Mouse (Mus musculus) heart, embryonic 12.5 days (tissue): ENCODE measurements around the gene Meiob. TPM values are rescaled to one million over a fixed set of nuclear protein-coding genes. Genes with fewer than 3 reads are reported as not detected.
A peak's percentile ranks its signal among the peaks of the same experiment; 100 is the strongest.

Experiments
- ATAC-seq: fragments of 200-750 bp; cut with Nextera tagmentation; 2 replicates; pipeline ENCODE4 v1.8.0; 2017; ENCODE audit warnings: moderate TSS enrichment, moderate library complexity; ENCODE audit not compliant: insufficient number of reproducible peaks, low FRiP score
- H3K27ac ChIP-seq: fragments of 300-500 bp; sonication (generic); 2 replicates; pipeline ENCODE4 v1.5.1; 2016; ENCODE audit warnings: mild to moderate bottlenecking, moderate library complexity; ENCODE audit not compliant: poor library complexity, severe bottlenecking
- H3K27me3 ChIP-seq: fragments of 300-500 bp; sonication (generic); replicated peaks from 2 replicates; pipeline ENCODE4 v1.6.1; 2016; ENCODE audit warnings: mild to moderate bottlenecking, moderate library complexity
- H3K36me3 ChIP-seq: fragments of 300-500 bp; sonication (generic); 2 replicates; pipeline ENCODE4 v1.6.1; 2016; ENCODE audit warnings: mild to moderate bottlenecking, moderate library complexity
- H3K4me1 ChIP-seq: fragments of 300-500 bp; sonication (generic); replicated peaks from 2 replicates; pipeline ENCODE4 v1.6.1; 2016; ENCODE audit warnings: mild to moderate bottlenecking
- H3K4me2 ChIP-seq: fragments of 300-500 bp; sonication (generic); 2 replicates; pipeline ENCODE4 v1.6.1; 2016; ENCODE audit warnings: mild to moderate bottlenecking, moderate library complexity
- H3K4me3 ChIP-seq: fragments of 300-500 bp; sonication (generic); 2 replicates; pipeline ENCODE4 v1.5.1; 2016; ENCODE audit warnings: mild to moderate bottlenecking
- H3K9ac ChIP-seq: fragments of 300-500 bp; sonication (generic); 2 replicates; pipeline ENCODE4 v1.6.1; 2016; ENCODE audit warnings: mild to moderate bottlenecking, moderate library complexity
- H3K9me3 ChIP-seq: fragments of 300-500 bp; sonication (generic); replicated peaks from 2 replicates; pipeline ENCODE4 v1.6.1; 2016; ENCODE audit warnings: mild to moderate bottlenecking, moderate library complexity
- WGBS: fragments of 180-500 bp; shearing (Covaris S2); methylation state at CpG from one replicate; pipeline ENCODE4 v1.1.7; 2016; 5-methylcytosine and 5-hydroxymethylcytosine counted together
- polyA plus RNA-seq: library from polyadenylated mRNA; unstranded; fragments of >200 nt; fragmentation: Nextera tagmentation; extraction: Ambion mirVana; gene quantifications from 2 replicates; pipeline ENCODE4 v1.2.1, GENCODE M21; 2016

The Meiob gene
- polyA plus RNA-seq, 1 experiment from 2014 or later, result not detected

GRCm38 (mm10) chr17:24874989-24875388 is 70.9 kb downstream of the Meiob start:
- H3K27ac ChIP-seq, result no peak overlapping the region
- H3K27me3 ChIP-seq, result no peaks in the 10 kb centered on the region
- no peak overlapping the region for H3K9ac ChIP-seq
- ATAC-seq, result no peak
- H3K4me3 ChIP-seq, result no peak overlapping the region
- no peaks in the 10 kb centered on the region for H3K36me3 ChIP-seq
- H3K4me2 ChIP-seq, result no peak overlapping the region
- 63% methylated on average over 8 of the region's 8 CpGs for WGBS
- H3K9me3 ChIP-seq, result no peaks in the 10 kb centered on the region
- H3K4me1 ChIP-seq, result no peaks in the 10 kb centered on the region

- H3K4me2 ChIP-seq, result no peak overlapping the region
- WGBS, result 58% methylated on average over 10 of the region's 10 CpGs
- H3K27me3 ChIP-seq, result no peaks in the 10 kb centered on the region
- H3K27ac ChIP-seq, result no peak overlapping the region
- no peak overlapping the region; the same call in 1 of the 2 replicates for H3K9ac ChIP-seq
- H3K4me3 ChIP-seq, result no peak overlapping the region
- no peaks in the 10 kb centered on the region for H3K9me3 ChIP-seq
- H3K36me3 ChIP-seq, result peaks cover 2% of the 10 kb centered on the region; the same call in 1 of the 2 replicates
- 0 out of 2 replicates have a peak, but pooled peaks have one; percentile 12 for ATAC-seq
- H3K4me1 ChIP-seq, result 0 out of 2 replicates have a peak, but pooled peaks cover 5% of the 10 kb centered on the region
Measured at GRCm38 (mm10) chr17:24877336-24878116, 73.4 kb downstream of the Meiob start.

DNA sequence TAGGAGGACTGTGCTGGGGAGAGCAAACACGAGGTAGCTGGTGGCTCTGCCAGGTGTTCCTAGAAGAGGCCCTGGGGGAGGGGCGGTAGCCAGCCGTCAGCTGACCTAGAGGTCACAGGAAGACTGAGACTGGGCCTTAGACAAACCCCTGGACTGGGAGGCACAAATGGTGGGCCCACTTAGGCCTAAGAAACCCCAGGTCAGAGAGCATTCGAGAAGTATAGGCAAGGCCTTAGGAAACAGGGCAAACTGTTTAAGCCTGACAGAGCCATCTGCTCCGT is 74.0 kb downstream of the Meiob start:
- Histone ChIP-seq H3K4me3 (no peak overlapping the region), H3K9me3 (no peaks in the 10 kb centered on the region), H3K4me1 (0 out of 2 replicates have a peak, but pooled peaks cover 5% of the 10 kb centered on the region), H3K27ac (no peak overlapping the region), H3K9ac (no peak overlapping the region; the same call in 1 of the 2 replicates), H3K27me3 (no peaks in the 10 kb centered on the region), H3K4me2 (no peak overlapping the region), H3K36me3 (peaks cover 8% of the 10 kb centered on the region)
- 0 out of 2 replicates have a peak, but pooled peaks have one; percentile 5 for ATAC-seq
- WGBS, result 40% methylated on average over 5 of the region's 5 CpGs

DNA sequence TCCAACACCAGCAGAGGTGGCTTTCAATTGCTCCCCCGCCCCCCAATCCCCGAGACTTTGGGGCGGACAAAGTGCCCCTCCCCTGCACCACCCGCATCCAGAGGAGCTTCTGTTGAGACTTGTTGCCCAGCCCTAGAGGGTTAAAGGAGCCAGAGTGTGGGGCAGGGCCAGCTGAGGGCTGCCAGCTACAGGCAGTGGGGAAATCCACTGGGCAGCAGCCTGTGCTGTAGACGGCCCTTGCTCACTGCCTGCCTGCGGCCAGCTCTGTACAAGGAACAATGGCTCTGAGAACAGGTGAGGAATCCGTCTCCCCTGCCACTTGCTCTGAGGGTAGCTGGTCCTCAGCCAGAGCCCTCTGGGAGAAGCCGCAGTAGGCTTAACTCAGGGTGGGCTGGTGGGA is 74.4 kb downstream of the Meiob start:
- Histone ChIP-seq H3K4me2 (no peak overlapping the region), H3K27ac (no peak overlapping the region), H3K9ac (no peak overlapping the region), H3K36me3 (peaks cover 12% of the 10 kb centered on the region), H3K27me3 (no peaks in the 10 kb centered on the region), H3K4me1 (0 out of 2 replicates have a peak, but pooled peaks cover 5% of the 10 kb centered on the region), H3K9me3 (no peaks in the 10 kb centered on the region), H3K4me3 (no peak overlapping the region)
- no peak for ATAC-seq
- WGBS, result 70% methylated on average over 8 of the region's 8 CpGs

DNA sequence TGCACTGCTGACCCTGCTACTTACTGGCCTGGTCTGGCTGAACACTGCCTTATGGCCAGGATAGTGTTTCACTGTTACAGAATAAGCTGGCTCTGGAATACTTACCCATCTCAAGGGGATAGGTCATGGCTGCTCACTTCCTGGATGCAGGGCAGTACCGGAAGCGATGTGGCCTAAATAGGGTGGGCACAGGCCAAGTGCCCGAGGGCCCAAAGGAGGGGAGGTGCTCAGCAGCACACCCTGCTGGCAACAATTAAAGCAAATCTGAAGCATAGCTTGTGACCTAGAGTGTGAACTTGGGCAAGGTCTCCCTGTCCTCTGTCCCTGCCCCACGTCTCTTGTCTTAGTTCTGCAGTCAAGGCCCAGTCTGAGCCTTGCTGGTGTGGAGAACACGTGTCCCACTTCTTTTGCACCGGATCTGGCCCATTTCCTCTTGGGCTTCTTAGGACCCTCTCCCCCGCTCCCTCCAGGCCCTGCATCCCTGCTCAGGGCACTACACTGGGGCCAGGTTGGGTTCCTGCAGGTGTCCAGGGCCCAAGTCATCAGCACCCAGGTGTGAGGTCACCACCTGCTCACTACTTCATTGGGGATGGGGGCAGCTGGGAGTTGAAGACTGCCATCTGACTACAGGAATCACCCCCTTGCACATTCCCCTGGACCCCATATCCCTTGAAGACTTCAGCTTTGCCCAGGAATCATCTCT is 77.8 kb downstream of the Meiob start:
- Histone ChIP-seq H3K4me3 (no peak overlapping the region), H3K27me3 (no peaks in the 10 kb centered on the region), H3K36me3 (peaks cover 20% of the 10 kb centered on the region), H3K9me3 (no peaks in the 10 kb centered on the region), H3K27ac (no peak overlapping the region), H3K4me1 (peaks cover 15% of the 10 kb centered on the region), H3K4me2 (no peak overlapping the region), H3K9ac (no peak overlapping the region)
- no peak for ATAC-seq
- 46% methylated on average over 7 of the region's 7 CpGs for WGBS

- no peak overlapping the region for H3K27ac ChIP-seq
- peaks cover 26% of the 10 kb centered on the region for H3K36me3 ChIP-seq
- H3K4me2 ChIP-seq, result no peak overlapping the region
- H3K27me3 ChIP-seq, result no peaks in the 10 kb centered on the region
- H3K9me3 ChIP-seq, result no peaks in the 10 kb centered on the region
- 74% methylated on average over 6 of the region's 6 CpGs for WGBS
- no peak overlapping the region for H3K9ac ChIP-seq
- H3K4me1 ChIP-seq, result peaks cover 26% of the 10 kb centered on the region
- H3K4me3 ChIP-seq, result no peak overlapping the region
- ATAC-seq, result no peak
Measured at GRCm38 (mm10) chr17:24884391-24884790, 80.3 kb downstream of the Meiob start.

DNA sequence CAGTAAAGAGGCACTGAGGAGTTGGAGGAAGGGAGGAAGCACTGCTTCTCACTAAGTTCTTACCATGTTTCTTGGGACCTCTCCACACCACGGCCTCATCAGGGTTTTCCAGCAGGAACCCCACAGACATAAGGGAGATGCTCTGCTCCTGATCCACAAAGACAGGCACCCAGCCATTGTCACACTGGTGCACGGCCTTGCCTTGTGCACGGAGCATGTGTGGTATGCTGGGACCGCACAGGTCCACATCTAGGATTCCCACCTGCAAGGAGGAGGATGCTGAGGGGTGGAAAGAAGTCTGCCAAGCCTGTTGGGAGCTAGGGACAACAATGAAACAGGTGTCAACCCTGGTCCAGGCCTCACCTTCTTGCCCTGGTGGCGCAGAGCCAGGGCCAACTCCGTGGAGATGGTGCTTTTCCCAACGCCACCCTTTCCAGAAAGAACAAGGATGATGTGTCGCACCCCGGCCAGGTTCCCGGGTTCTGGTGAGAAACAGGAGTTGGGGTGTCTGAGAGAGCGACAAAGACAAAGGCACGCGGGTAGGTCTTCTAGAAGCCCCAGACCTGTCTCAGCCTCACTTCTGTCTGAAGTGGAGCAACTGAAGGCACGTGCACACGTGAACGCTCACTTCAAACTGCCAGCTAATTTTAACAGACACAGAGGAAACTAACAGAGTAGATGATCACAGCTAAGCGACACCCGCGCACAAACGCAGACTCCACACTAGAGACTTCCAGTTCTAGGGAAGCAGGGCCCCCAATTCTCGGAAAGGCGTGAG is 81.5 kb downstream of the Meiob start:
- Histone ChIP-seq H3K9ac (peak overlapping the region; percentile 77), H3K36me3 (peaks cover 38% of the 10 kb centered on the region), H3K4me2 (peak overlapping the region; percentile 86), H3K27me3 (no peaks in the 10 kb centered on the region), H3K27ac (no peak overlapping the region), H3K4me3 (peak overlapping the region; percentile 86), H3K4me1 (peaks cover 26% of the 10 kb centered on the region), H3K9me3 (no peaks in the 10 kb centered on the region)
- 23% methylated on average over 22 of the region's 22 CpGs for WGBS
- no peak for ATAC-seq

DNA sequence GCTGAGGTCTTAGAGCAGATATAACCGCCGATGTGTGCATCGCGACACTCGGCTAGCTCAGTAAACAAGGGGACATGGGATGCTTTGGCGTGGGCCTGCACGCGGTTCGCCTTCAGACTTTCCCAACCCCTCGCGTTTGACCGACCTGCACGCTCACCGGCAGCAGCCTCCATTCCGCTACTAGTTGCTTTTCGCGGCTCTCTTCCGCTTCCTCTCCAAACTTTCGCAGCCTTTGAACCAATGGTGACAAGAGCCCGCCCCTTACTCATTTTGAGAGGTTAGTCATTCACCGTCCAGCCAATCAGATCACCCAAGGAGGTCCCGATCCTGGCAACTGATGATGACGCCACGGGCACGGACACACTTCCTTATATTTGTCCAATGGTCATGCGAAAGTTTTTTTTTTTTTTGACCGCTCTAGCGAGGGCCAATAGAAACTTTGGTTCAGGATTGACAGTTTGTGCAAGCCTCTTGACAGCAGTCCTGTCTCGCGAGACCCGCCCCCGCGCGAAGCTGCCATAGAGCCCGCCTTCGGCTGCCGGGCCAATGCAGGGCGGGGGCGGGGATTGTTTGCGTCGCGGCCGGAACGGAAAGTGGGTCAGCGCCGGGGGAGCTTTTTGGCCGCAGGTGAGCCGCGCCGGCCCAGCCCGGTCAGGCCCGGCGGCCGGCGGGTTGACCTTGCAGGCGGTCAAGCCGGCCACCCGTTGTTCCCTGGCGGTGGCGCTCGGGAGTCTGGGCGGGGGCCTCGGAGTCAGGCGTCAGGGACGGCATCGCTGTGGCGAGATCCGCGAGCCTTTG is 82.2 kb downstream of the Meiob start, which contains the start of the genes Nubp2 and Spsb3:
Gene Nubp2, minus strand, starts transcription at position 216 of the 798 bp plus-strand sequence.
Gene Spsb3, plus strand, starts transcription at position 510 of the 798 bp plus-strand sequence.
- Histone ChIP-seq H3K9me3 (no peaks in the 10 kb centered on the region), H3K4me3 (peak within 1 kb of the TSS; percentile 86), H3K36me3 (peaks cover 46% of the 10 kb centered on the region), H3K4me1 (peaks cover 26% of the 10 kb centered on the region), H3K4me2 (peak within 1 kb of the TSS; percentile 89), H3K9ac (peak within 1 kb of the TSS; percentile 88), H3K27me3 (no peaks in the 10 kb centered on the region), H3K27ac (peak within 1 kb of the TSS; percentile 71)
- ATAC-seq, result peak; percentile 96
- WGBS, result under 1% methylated on average over 69 of the region's 69 CpGs

GRCm38 (mm10) chr17:24886932-24887271 is 82.8 kb downstream of the Meiob start:
- no peaks in the 10 kb centered on the region for H3K9me3 ChIP-seq
- peak overlapping the region; percentile 88 for H3K9ac ChIP-seq
- H3K36me3 ChIP-seq, result peaks cover 51% of the 10 kb centered on the region
- H3K4me3 ChIP-seq, result peak overlapping the region; percentile 81
- H3K4me2 ChIP-seq, result peak overlapping the region; percentile 89
- no peaks in the 10 kb centered on the region for H3K27me3 ChIP-seq
- H3K27ac ChIP-seq, result peak overlapping the region; percentile 71
- WGBS, result 1% methylated on average over 18 of the region's 18 CpGs
- peak; percentile 16; the same call in 1 of the 2 replicates for ATAC-seq
- H3K4me1 ChIP-seq, result peaks cover 23% of the 10 kb centered on the region

GRCm38 (mm10) chr17:24887291-24888080 is 83.4 kb downstream of the Meiob start:
- no peak for ATAC-seq
- H3K4me3 ChIP-seq, result peak overlapping the region; percentile 81
- peak overlapping the region; percentile 71 for H3K27ac ChIP-seq
- peaks cover 55% of the 10 kb centered on the region for H3K36me3 ChIP-seq
- peak overlapping the region; percentile 89 for H3K4me2 ChIP-seq
- WGBS, result 57% methylated on average over 18 of the region's 18 CpGs
- H3K9ac ChIP-seq, result peak overlapping the region; percentile 88
- H3K9me3 ChIP-seq, result no peaks in the 10 kb centered on the region
- peaks cover 22% of the 10 kb centered on the region for H3K4me1 ChIP-seq
- no peaks in the 10 kb centered on the region for H3K27me3 ChIP-seq
